Mouse (Mus musculus) v-Abl transformed pro-B cells (cell line): ENCODE data around the gene Il12b.

Experiments
- in situ Hi-C, 2 experiments: fragments of 400-800 bp; cut with MboI; formaldehyde crosslinking; loops; one replicate each; pipeline ENCODE4 v1.15.1; 2025; ENCODE audit not compliant: unreplicated experiment in 2 of 2

The Il12b gene

GRCm38 (mm10) chr11:44399763-44400162, at the start of gene Il12b:
Il12b (plus strand) TSS chr11:44400063.
- in situ Hi-C loops, result no loop called here

GRCm38 (mm10) chr11:44354860-44355470, 44.9 kb upstream of the Il12b start:
- in situ Hi-C loops, result no loop called here

GRCm38 (mm10) chr11:44356171-44356570, 43.7 kb upstream of the Il12b start:
- in situ Hi-C loops, result no loop called here

GRCm38 (mm10) chr11:44364536-44364935, 35.3 kb upstream of the Il12b start:
- in situ Hi-C loops, result loop anchor here in 1 of 2 experiments (10.0 kb wide), 1 partner anchor 90 kb away; no protein-coding TSS in a partner anchor

- in situ Hi-C loops, result loop anchor here in 1 of 2 experiments (10.0 kb wide), 1 partner anchor 87 kb away; no protein-coding TSS in a partner anchor
Measured at GRCm38 (mm10) chr11:44367711-44368110, 32.2 kb upstream of the Il12b start.

- in situ Hi-C loops, result no loop called here
Measured at GRCm38 (mm10) chr11:44372856-44373255, 27.0 kb upstream of the Il12b start.

- in situ Hi-C loops, result no loop called here
Measured at GRCm38 (mm10) chr11:44377879-44378278, 22.0 kb upstream of the Il12b start.

- in situ Hi-C loops, result no loop called here
Measured at GRCm38 (mm10) chr11:44380432-44381051, 19.3 kb upstream of the Il12b start.

- in situ Hi-C loops, result no loop called here
Measured at GRCm38 (mm10) chr11:44382200-44382599, 17.7 kb upstream of the Il12b start.

GRCm38 (mm10) chr11:44387031-44387430, 12.8 kb upstream of the Il12b start:
- in situ Hi-C loops, result no loop called here

GRCm38 (mm10) chr11:44389993-44390701, 9.7 kb upstream of the Il12b start:
- in situ Hi-C loops, result no loop called here

- in situ Hi-C loops, result no loop called here
Measured at GRCm38 (mm10) chr11:44393101-44393810, 6.6 kb upstream of the Il12b start.

GRCm38 (mm10) chr11:44395401-44395800, 4.5 kb upstream of the Il12b start:
- in situ Hi-C loops, result no loop called here

GRCm38 (mm10) chr11:44397551-44397950, 2.3 kb upstream of the Il12b start:
- in situ Hi-C loops, result no loop called here

- in situ Hi-C loops, result no loop called here
Measured at GRCm38 (mm10) chr11:44398356-44398755, 1.5 kb upstream of the Il12b start.

- in situ Hi-C loops, result no loop called here
Measured at GRCm38 (mm10) chr11:44398782-44399225, 1.1 kb upstream of the Il12b start.

GRCm38 (mm10) chr11:44401635-44402548, 2.0 kb downstream of the Il12b start:
- in situ Hi-C loops, result no loop called here

GRCm38 (mm10) chr11:44405113-44405512, 5.2 kb downstream of the Il12b start:
- in situ Hi-C loops, result no loop called here

GRCm38 (mm10) chr11:44405961-44406360, 6.1 kb downstream of the Il12b start:
- in situ Hi-C loops, result no loop called here

- in situ Hi-C loops, result no loop called here
Measured at GRCm38 (mm10) chr11:44406457-44406856, 6.6 kb downstream of the Il12b start.
